Mouse (Mus musculus): Measurements from ENCODE around the gene Cpm. TPM values are rescaled to one million over a fixed set of nuclear protein-coding genes. Genes with fewer than 3 reads are reported as not detected.

Cpm gene
- total and polyA plus RNA-seq, 3 experiments = 2.8 to 4.0 (median 3.5) TPM

DNA sequence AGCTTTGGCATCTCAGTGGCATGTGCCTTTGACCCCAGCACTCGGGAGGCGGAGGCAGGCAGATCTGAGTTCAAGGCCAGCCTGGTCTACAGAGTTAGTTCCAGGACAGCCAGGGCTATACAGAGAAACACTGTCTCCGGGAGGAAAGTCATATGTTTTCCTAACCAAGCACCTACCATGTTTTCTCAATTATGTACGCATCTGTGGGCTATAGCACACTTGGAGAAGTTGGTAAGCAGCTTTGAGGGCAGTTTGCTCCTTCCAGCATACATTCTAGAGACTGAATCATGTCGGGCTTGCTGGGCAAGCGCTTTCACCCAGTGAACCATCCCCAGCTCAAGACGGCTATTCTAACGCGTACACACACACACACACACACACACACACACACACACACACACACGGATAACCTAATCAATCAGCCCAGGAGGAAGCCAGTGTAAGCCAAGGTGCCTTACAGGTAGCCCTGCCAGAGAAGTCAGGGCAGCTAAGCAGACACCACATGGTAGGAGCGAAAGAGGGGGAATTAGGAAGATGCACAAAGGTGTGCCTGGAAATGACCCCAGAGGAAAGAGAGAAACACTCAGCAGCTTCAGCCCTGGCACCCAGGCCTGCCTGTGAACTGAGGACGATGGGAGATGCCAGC, 51.7 kb downstream of the Cpm start:
- H3K9ac ChIP-seq (ENCODE audit: low read depth, low read length) = no peak overlapping the region
- TF ChIP-seq EP300 (IDR thresholded peaks at IDR 0.05; ENCODE audit: insufficient read depth, low read depth, low read length) = no peak
- TF ChIP-seq POLR2A (IDR thresholded peaks at IDR 0.05; ENCODE audit: insufficient read depth, low read depth, low read length) = no peak
- no peak for TF ChIP-seq CTCF (IDR thresholded peaks at IDR 0.05)
- no peak overlapping the region for H3K27ac ChIP-seq
- H3K27me3 ChIP-seq (ENCODE audit: control insufficient read depth, insufficient read depth, low read length) = no peaks in the 10 kb centered on the region
- 88% methylated on average over 12 of the region's 12 CpGs for WGBS
- H3K36me3 ChIP-seq (ENCODE audit: control insufficient read depth, insufficient read depth, low read length) = no peaks in the 10 kb centered on the region
- H3K4me3 ChIP-seq = no peak overlapping the region
- H3K79me2 ChIP-seq (replicated peaks; ENCODE audit: control insufficient read depth, insufficient read depth, low read length) = no peaks in the 10 kb centered on the region
- intact Hi-C loops (cut with DNase I) = no loop called here
- H3K4me1 ChIP-seq (ENCODE audit: control insufficient read depth, insufficient read depth, low read length) = no peaks in the 10 kb centered on the region; the same call in 1 of the 2 replicates
- no peak for DNase-seq

DNA sequence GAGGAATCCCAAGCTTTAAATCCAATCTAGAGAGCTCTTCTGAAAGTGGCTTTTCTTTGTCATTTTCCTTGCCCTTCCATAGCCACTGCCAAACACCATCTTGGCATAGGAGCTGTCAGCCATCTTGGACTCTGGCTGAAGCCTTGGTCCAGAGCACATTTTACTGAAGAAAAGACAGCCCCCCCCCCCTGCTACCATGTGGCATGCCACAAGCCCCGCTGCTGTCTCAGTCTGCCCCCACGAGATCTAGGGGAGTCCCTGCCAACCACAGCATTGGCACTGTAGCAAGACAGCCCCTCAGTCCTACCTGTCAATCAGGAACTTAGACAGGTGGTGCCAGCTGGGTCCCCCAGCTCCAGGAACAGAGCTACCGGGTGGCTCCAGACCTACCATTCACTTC, 52.2 kb downstream of the Cpm start:
- Histone ChIP-seq H3K4me1 (ENCODE audit: control insufficient read depth, insufficient read depth, low read length) (no peaks in the 10 kb centered on the region; the same call in 1 of the 2 replicates), H3K27ac (no peak overlapping the region), H3K9ac (ENCODE audit: low read depth, low read length) (no peak overlapping the region), H3K27me3 (ENCODE audit: control insufficient read depth, insufficient read depth, low read length) (no peaks in the 10 kb centered on the region), H3K36me3 (ENCODE audit: control insufficient read depth, insufficient read depth, low read length) (no peaks in the 10 kb centered on the region), H3K4me3 (no peak overlapping the region), H3K79me2 (replicated peaks; ENCODE audit: control insufficient read depth, insufficient read depth, low read length) (no peaks in the 10 kb centered on the region)
- 86% methylated on average over 3 of the region's 3 CpGs for WGBS
- no peak for DNase-seq
- no peak for TF ChIP-seq EP300 (IDR thresholded peaks at IDR 0.05; ENCODE audit: insufficient read depth, low read depth, low read length)
- TF ChIP-seq POLR2A (IDR thresholded peaks at IDR 0.05; ENCODE audit: insufficient read depth, low read depth, low read length) = no peak
- no peak for TF ChIP-seq CTCF (IDR thresholded peaks at IDR 0.05)
- intact Hi-C loops (cut with DNase I) = no loop called here

DNA sequence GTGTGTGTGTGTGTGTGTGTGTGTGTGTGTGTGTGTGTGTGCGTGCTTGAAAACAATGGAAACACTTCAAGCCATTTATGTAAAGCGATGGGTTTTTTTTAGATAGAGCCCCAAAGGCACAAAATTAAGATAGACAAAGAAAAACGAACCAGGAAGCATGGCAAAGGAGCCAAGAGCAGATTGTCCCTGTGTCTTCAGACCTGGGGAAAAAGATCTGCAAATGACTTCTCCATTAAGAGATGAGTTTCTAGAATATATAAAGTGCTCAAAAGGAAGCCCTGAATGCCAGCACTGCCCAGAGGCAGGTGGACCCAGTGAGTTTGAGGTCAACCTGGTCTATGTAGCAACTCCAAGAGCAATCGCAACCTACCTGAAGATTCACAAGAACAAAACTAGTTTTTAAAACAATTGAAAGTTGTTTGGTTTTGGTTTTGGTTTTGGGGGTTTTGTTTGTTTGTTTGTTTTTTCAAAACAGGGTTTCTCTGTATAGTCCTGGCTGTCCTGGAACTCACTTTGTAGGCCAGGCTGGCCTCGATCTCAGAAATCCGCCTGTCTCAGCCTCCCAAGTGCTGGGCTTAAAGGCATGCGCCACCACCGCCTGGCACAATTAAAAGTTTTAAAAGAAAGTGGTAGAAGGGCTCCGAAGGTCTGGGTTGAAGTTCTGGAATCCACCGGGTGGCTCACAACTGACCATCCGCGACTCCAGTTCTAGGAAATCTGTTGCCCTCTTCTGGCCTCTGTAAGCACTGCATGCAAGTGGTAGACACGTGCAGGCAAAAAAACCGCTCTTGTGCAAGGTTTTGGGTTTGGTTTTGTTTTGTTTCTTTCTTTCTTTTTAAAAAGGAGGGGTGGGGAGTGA, 52.9 kb downstream of the Cpm start:
- DNase-seq = no peak
- intact Hi-C loops (cut with DNase I) = no loop called here
- 63% methylated on average over 14 of the region's 14 CpGs for WGBS

DNA sequence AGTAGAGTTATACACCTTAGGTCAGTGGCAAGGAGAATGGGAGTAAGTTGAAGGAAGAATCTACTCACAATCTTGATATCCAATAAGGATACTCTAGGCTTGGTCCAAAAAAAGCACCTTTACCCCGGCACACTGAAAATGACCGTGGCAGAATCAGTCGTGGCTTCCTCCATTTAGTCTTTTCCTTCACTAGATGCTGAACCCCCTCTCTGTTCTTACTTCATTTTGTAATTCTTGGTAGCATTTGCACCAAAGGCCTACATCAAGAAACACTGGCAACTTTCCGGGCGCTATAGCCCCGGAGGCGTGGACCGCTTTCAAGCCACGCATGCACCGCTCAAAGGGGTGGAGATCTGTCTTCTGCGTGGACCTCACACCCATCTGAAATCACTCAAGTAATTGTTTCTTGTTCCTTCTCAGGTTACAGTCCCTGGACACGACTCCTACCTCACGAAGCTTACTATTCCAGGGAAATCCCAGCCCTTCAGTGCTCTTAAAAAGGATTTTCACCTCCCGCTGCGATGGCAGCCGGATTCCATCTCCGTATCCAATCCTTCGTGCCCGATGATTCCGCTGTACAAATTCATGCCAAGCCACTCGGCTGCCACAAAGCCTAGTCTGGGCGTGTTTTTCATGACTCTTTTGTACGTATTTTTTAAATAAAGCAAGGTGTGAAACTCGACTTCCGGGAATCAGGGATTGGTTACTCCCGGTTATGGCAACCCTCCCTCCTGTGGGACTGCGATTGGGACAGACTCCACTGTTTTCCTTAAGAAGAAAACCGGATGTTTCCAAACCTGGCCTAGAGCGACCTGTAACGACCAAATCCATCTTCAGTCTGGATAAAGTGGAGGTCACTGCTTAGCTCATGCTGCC, 53.8 kb downstream of the Cpm start:
- H3K4me1 ChIP-seq (ENCODE audit: control insufficient read depth, insufficient read depth, low read length) = no peaks in the 10 kb centered on the region
- H3K4me3 ChIP-seq = no peak overlapping the region
- intact Hi-C loops (cut with DNase I) = no loop called here
- no peaks in the 10 kb centered on the region for H3K36me3 ChIP-seq (ENCODE audit: control insufficient read depth, insufficient read depth, low read length)
- DNase-seq = no peak
- no peak for TF ChIP-seq POLR2A (IDR thresholded peaks at IDR 0.05; ENCODE audit: insufficient read depth, low read depth, low read length)
- no peak for TF ChIP-seq CTCF (IDR thresholded peaks at IDR 0.05)
- no peak for TF ChIP-seq EP300 (IDR thresholded peaks at IDR 0.05; ENCODE audit: insufficient read depth, low read depth, low read length)
- WGBS = 84% methylated on average over 30 of the region's 30 CpGs
- no peaks in the 10 kb centered on the region for H3K79me2 ChIP-seq (replicated peaks; ENCODE audit: control insufficient read depth, insufficient read depth, low read length)
- H3K9ac ChIP-seq (ENCODE audit: low read depth, low read length) = no peak overlapping the region
- H3K27ac ChIP-seq = no peak overlapping the region
- H3K27me3 ChIP-seq (ENCODE audit: control insufficient read depth, insufficient read depth, low read length) = no peaks in the 10 kb centered on the region

More for the DNA sequence above, 52.9 kb downstream of the Cpm start:
- H3K27ac ChIP-seq = no peak overlapping the region
- no peaks in the 10 kb centered on the region for H3K4me1 ChIP-seq (ENCODE audit: control insufficient read depth, insufficient read depth, low read length)
- TF ChIP-seq CTCF (IDR thresholded peaks at IDR 0.05) (peak; percentile 74), EP300 (IDR thresholded peaks at IDR 0.05; ENCODE audit: insufficient read depth, low read depth, low read length) (no peak)
- no peaks in the 10 kb centered on the region for H3K27me3 ChIP-seq (ENCODE audit: control insufficient read depth, insufficient read depth, low read length)
- H3K79me2 ChIP-seq (replicated peaks; ENCODE audit: control insufficient read depth, insufficient read depth, low read length) = no peaks in the 10 kb centered on the region
- no peaks in the 10 kb centered on the region for H3K36me3 ChIP-seq (ENCODE audit: control insufficient read depth, insufficient read depth, low read length)
- no peak overlapping the region for H3K4me3 ChIP-seq
- no peak overlapping the region for H3K9ac ChIP-seq (ENCODE audit: low read depth, low read length)

DNA sequence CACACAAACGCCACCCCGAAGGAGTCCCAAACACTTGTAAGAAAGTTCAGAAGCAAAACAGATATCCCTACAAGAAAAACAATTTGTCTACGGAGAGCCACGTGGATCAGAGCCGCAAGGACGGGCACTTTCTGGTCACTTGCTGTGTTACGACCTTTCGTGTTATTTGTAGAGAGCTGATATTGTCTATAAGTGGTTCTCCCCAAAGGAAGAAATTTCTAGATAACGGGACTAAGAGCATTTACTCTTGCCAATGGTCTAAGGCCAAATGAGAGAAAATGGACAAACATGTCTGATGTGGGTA, 54.4 kb downstream of the Cpm start:
- no peak overlapping the region for H3K9ac ChIP-seq (ENCODE audit: low read depth, low read length)
- intact Hi-C loops (cut with DNase I) = no loop called here
- 81% methylated on average over 9 of the region's 9 CpGs for WGBS
- no peaks in the 10 kb centered on the region for H3K4me1 ChIP-seq (ENCODE audit: control insufficient read depth, insufficient read depth, low read length)
- no peak for DNase-seq
- H3K36me3 ChIP-seq (ENCODE audit: control insufficient read depth, insufficient read depth, low read length) = no peaks in the 10 kb centered on the region
- no peaks in the 10 kb centered on the region for H3K27me3 ChIP-seq (ENCODE audit: control insufficient read depth, insufficient read depth, low read length)
- no peaks in the 10 kb centered on the region for H3K79me2 ChIP-seq (replicated peaks; ENCODE audit: control insufficient read depth, insufficient read depth, low read length)
- TF ChIP-seq CTCF (IDR thresholded peaks at IDR 0.05) = no peak
- no peak for TF ChIP-seq EP300 (IDR thresholded peaks at IDR 0.05; ENCODE audit: insufficient read depth, low read depth, low read length)
- TF ChIP-seq POLR2A (IDR thresholded peaks at IDR 0.05; ENCODE audit: insufficient read depth, low read depth, low read length) = no peak
- no peak overlapping the region for H3K27ac ChIP-seq
- H3K4me3 ChIP-seq = no peak overlapping the region

All from heart, adult 2 months (tissue).